Mouse (Mus musculus) bone marrow, adult 2 months (tissue): Measurements from ENCODE around the gene Dupd1. TPM values are rescaled to one million over a fixed set of nuclear protein-coding genes. Genes with fewer than 3 reads are reported as not detected.

Source experiments
- H3K27ac ChIP-seq: fragments of 200-500 bp; 2 replicates; pipeline ENCODE4 v1.5.1; 2012; ENCODE audit warnings: low read depth, mild to moderate bottlenecking, control low read depth, inconsistent platforms, low read length; ENCODE audit not compliant: control insufficient read depth, poor library complexity, insufficient read depth
- H3K4me1 ChIP-seq: fragments of 200-500 bp; 2 replicates; pipeline ENCODE4 v1.6.1; 2011; ENCODE audit warnings: low read length; ENCODE audit not compliant: control insufficient read depth, insufficient read depth
- H3K4me3 ChIP-seq: fragments of 200-500 bp; replicated peaks from 2 replicates; pipeline ENCODE3; 2011; ENCODE audit warnings: mild to moderate bottlenecking, low read depth, low read length, control low read depth; ENCODE audit not compliant: control insufficient read depth
- CTCF ChIP-seq: fragments of 200-500 bp; IDR thresholded peaks from 2 replicates; pipeline ENCODE4 v1.5.1; 2011; ENCODE audit warnings: low read length, control low read depth; ENCODE audit not compliant: control insufficient read depth, insufficient read depth
- POLR2A ChIP-seq: fragments of 200-500 bp; IDR thresholded peaks from 2 replicates; pipeline ENCODE4 v1.6.1; 2011; ENCODE audit warnings: low read depth, mild to moderate bottlenecking, control low read depth, low read length, borderline replicate concordance; ENCODE audit not compliant: control insufficient read depth
- WGBS: fragments of 180-500 bp; shearing (Covaris S2); methylation state at CpG from one replicate; pipeline ENCODE4 v1.1.7; 2018; 5-methylcytosine and 5-hydroxymethylcytosine counted together
- polyA plus RNA-seq: library from polyadenylated mRNA; stranded (reverse); fragments of >200 nt; gene quantifications from 2 replicates; pipeline ENCODE4 v1.2.4, GENCODE M21; 2011; ENCODE audit warnings: low replicate concordance; ENCODE audit not compliant: missing spikeins, insufficient read depth, insufficient read length

Dupd1 gene
- polyA plus RNA-seq, 1 experiment: not detected

DNA sequence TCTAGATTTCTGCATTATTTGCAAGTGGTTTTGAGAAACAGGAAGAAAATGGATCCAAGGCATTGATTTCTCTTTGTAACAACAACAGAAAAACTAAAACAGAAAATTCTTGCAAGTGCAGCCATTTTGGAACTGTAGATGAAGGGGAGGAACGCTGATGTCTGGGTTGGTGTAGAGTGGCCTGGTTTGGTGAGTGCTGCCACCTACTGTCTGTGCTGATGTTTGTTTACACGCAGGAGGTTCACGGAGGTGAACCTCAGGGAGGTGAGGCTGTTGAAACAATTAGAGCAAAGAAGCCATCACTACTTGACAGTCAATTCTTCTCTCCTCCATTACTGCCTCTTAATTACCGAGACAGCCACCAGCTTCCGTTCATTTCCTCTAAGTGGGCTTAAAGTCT, 54.7 kb downstream of the Dupd1 start:
- Histone ChIP-seq H3K4me1 (no peaks in the 10 kb centered on the region), H3K27ac (no peak overlapping the region), H3K4me3 (no peak overlapping the region)
- TF ChIP-seq POLR2A: no peak
- TF ChIP-seq CTCF: peak; percentile 80
- WGBS: 38% methylated on average over 5 of the region's 5 CpGs

DNA sequence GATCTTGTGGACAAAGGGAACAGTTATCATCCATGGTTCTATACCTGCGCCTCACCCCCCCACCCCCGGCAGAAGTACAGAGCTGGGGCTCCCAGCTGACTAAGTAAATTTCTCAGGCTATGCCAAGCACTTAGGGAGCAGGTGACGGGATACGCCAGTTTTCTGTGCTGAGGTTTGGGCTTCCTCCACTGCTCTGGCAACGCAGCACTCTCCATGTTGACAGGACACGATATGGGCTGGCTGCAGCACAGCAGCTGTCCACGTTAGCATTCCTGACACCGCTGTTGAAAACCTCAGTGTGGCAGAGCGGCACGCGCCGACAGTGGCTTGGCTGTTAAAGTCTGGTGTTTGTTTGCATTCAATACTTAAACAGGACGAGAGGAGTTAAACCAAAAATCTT, 55.2 kb downstream of the Dupd1 start:
- H3K4me3 ChIP-seq: no peak overlapping the region
- no peak overlapping the region for H3K27ac ChIP-seq
- no peaks in the 10 kb centered on the region for H3K4me1 ChIP-seq
- 89% methylated on average over 13 of the region's 13 CpGs for WGBS
- TF ChIP-seq POLR2A (no peak), CTCF (no peak)

DNA sequence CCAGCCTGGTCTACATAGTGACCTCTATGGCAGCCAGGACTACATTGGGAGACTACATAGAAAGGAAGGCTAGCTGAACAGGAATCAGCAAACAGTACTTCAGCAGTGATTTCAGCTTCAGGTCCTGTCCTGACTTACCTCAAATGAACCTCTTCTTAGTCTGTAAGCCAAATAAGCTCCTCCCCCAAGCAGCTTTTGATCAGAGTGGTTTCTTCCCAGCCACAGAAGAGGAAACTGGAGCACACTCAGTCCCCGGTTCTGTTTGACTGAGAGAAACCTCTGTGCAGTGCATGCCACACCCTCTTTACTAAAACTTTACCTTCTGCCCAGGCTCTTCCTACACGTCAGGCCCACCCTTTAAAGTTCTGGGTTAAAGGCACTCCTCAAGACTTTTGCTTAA, 60.6 kb downstream of the Dupd1 start:
- Histone ChIP-seq H3K27ac (no peak overlapping the region), H3K4me3 (no peak overlapping the region), H3K4me1 (no peaks in the 10 kb centered on the region)
- TF ChIP-seq POLR2A (no peak), CTCF (no peak)
- WGBS: 6% methylated on average over 2 of the region's 2 CpGs

DNA sequence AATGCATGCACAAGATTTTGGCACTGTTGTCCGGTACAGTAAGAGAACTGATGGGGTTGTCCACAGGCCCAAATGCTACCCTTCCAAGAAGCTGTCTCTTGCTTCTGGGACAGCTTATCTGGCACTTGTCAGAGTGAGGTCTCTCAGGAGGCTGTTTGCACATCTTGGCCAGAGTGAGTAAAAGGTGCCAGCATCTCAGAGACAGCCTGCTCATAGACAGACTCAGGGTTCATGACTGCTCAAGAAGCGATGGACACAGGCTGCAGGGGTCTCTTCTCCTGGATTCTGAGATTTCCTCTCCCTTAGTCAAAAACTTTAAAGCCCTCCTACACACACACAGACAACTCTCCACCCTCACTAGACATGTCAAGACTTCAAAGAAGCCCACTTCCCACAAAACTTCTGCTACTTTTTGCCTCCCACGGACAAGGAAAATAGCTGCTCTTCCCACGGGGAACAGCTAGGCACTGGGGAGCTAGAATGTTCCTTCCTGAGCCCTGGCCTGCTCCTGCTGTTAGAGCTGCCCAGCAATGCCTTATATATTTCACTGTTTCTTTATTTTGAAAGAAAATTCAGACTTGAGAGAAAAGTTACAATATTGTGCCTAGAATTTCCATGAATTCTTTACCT, 73.5 kb downstream of the Dupd1 start:
- no peaks in the 10 kb centered on the region for H3K4me1 ChIP-seq
- no peak for TF ChIP-seq POLR2A
- TF ChIP-seq CTCF: no peak
- WGBS: 81% methylated on average over 4 of the region's 4 CpGs
- no peak overlapping the region for H3K4me3 ChIP-seq
- H3K27ac ChIP-seq: no peak overlapping the region

DNA sequence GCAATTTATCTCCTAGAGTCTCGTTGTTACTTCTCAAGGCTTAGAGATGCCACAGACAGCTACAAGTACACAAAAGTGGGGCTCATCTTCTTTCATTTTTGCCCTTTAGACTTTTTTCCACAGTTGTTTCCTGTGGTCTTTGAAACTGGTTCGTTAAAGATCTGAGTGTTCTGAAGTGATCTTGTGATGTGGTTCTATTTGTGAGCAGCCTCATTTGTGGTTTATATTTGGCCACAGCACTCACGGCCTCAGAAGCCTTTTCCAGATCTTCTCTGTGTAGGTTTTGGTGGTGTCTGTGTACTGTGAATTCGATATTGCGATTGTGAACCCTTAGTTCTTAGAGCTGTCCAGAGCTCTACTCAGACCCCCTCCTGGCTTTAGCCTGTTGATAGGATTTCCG, 77.8 kb downstream of the Dupd1 start:
- Histone ChIP-seq H3K4me3 (no peak overlapping the region), H3K27ac (no peak overlapping the region), H3K4me1 (no peaks in the 10 kb centered on the region)
- WGBS: 52% methylated on average over 6 of the region's 6 CpGs
- TF ChIP-seq POLR2A: no peak
- no peak for TF ChIP-seq CTCF

DNA sequence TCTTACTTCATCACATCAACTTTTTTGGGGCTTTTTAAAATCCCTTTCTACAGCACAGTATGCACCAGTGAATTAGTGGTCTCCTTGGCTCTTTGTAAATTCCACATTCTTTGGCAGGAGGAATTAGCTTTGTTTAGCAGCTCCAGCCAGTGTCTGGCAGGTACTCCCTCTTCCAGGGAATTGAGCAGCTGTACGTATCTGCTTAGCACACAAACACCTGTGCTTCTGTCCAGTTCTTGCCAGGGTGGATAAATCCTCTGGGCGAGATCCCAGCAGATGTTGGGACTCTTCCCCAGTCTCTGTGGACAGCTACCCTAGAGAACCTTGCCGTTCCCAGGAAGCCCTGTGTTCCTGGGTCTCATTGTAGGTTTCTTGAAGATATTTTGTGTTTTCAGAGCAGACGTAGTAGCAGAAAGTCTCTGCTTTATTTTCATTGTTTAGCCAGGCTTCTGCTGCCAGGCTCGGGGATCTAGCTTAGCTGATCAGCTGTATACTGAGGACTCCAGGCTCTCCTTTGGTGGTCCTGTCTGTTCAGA, 82.6 kb downstream of the Dupd1 start:
- Histone ChIP-seq H3K27ac (no peak overlapping the region), H3K4me1 (no peaks in the 10 kb centered on the region), H3K4me3 (no peak overlapping the region)
- WGBS: 88% methylated on average over 5 of the region's 5 CpGs
- no peak for TF ChIP-seq CTCF
- no peak for TF ChIP-seq POLR2A

Other genes starting within 250 kb of the Dupd1 start
- gene Kat6b, start 233.1 kb downstream of the Dupd1 start, polyA plus RNA-seq: 3.9 and 11.5 TPM in 2 replicates
- gene Samd8, start 36.0 kb upstream of the Dupd1 start, polyA plus RNA-seq: 2.8 and 4.4 TPM in 2 replicates
- gene Dusp13, start 36.6 kb upstream of the Dupd1 start, polyA plus RNA-seq: not detected in 2 replicates
- 84.6 and 85.2 TPM in 2 replicates for gene Vdac2, start 110.7 kb upstream of the Dupd1 start, polyA plus RNA-seq
- 15.8 and 45.0 TPM in 2 replicates for gene Comtd1, start 134.4 kb upstream of the Dupd1 start, polyA plus RNA-seq